9 mouse cellular contexts compared by ENCODE assay signal in the genomic region with DNA sequence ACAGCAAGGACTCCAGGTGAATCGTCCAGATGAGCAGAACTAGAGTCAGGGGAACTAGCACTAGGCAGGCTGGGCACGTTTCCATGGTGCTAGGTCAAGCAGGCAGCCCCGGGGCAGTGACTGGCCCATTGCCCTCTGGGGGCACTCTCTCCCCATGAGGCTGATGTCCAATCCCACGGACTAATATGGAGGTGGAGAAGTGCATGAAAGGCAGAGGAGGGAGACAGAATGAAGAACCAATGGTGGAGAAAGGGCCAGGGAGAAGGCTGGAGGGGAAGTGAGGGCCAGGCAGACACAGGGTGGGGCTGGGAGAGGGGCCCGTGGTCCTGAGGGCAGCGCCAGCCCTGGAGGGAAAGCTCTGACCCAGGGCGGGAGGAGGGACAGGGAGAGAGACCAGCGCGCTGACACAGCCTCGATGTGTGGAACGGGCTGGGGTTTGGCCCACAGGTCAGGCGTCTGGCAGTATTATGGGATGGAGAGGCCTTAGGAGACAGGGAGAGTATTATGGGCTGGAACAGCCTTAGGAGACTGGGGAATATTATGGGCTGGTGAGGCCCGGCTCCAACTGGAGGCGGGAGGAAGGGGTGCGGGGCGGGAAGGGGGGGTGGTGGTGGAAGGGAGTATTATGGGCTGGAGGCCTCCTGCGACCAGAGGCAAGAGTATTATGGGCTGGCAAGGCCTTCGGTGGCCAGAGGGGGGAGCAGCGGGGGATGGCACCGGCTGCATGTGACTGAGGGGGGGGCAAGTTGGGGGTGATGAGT. TPM values are rescaled to one million over a fixed set of nuclear protein-coding genes. Genes with fewer than 3 reads are reported as not detected.
DNase-seq lines count a peak whose midpoint lies in the region; ATAC-seq lines count a peak whose summit lies in the region.
"Had no signal": no experiment of that assay in that cellular context is flagged by ENCODE, and none has a peak within 500 bp of the region (broad histone marks: within the 10 kb centered on the region; RNA-seq: fewer than 3 reads in every experiment).

No protein-coding gene starts in this region.

- ATAC-seq in hindbrain, embryonic 16.5 days = peak; percentile 89

- peaks cover 23% of the 10 kb centered on the region for H3K4me1 ChIP-seq in hindbrain, embryonic 16.5 days (ENCODE audit: control insufficient read depth, insufficient read depth, low read depth, low read length)

- DNase-seq in adrenal gland, postnatal 14 days = peak; percentile 91
- peak; percentile 93 for DNase-seq in embryo, embryonic 10 days (ENCODE audit: low spot score)
- DNase-seq in gastrocnemius, postnatal 10 days = peak; percentile 72
- DNase-seq in left cerebral cortex, postnatal 10 days (ENCODE audit: extremely low spot score in 1 of 2, low spot score in 2 of 2) = peak; percentile 69 to 90
- peak; percentile 88 for DNase-seq in right cerebral cortex, postnatal 10 days (ENCODE audit: low spot score in 2 of 2)
- no peak for DNase-seq in c-Kit-positive CD71-positive TER-119-positive erythroid progenitor cells, embryonic 14.5 days (ENCODE audit: low spot score)

- H3K27ac ChIP-seq in hindbrain, embryonic 16.5 days (ENCODE audit: low read depth, low read length) = peak overlapping the region; percentile 95
- H3K27ac ChIP-seq in macrophage = peak overlapping the region; percentile 40

- peak overlapping the region; percentile 60 for H3K9ac ChIP-seq in hindbrain, embryonic 16.5 days (ENCODE audit: low read depth, low read length)

- no peaks in the 10 kb centered on the region for H3K79me2 ChIP-seq in macrophage (ENCODE audit: inconsistent target)

- no peaks in the 10 kb centered on the region for H3K9me3 ChIP-seq in hindbrain, embryonic 16.5 days (ENCODE audit: control insufficient read depth, low read length)

- WGBS in hindbrain, embryonic 16.5 days = under 1% methylated on average over 20 of the region's 20 CpGs
- WGBS in macrophage (ENCODE audit: missing documents) = 13% methylated on average over 15 of the region's 20 CpGs

- peak overlapping the region; percentile 12; the same call in 1 of the 2 replicates for H3K4me3 ChIP-seq in hindbrain, embryonic 16.5 days (ENCODE audit: low read length)
- no peak overlapping the region for H3K4me3 ChIP-seq in macrophage (ENCODE audit: inconsistent target)
- H3K4me3 ChIP-seq: myocyte had no signal

- H3K36me3 ChIP-seq in hindbrain, embryonic 16.5 days (ENCODE audit: control insufficient read depth, insufficient read depth, low read length) = no peaks in the 10 kb centered on the region
- no peaks in the 10 kb centered on the region for H3K36me3 ChIP-seq in macrophage (ENCODE audit: inconsistent target)

- peak overlapping the region; percentile 60 for H3K4me2 ChIP-seq in hindbrain, embryonic 16.5 days (ENCODE audit: low read length)

- intact Hi-C loops in left cerebral cortex, postnatal 10 days (cut with DNase I) = loop anchor here (10.0 kb wide), 2 partner anchors 154 to 234 kb away; a partner anchor contains a TSS

- H3K27me3 ChIP-seq in hindbrain, embryonic 16.5 days (replicated peaks; ENCODE audit: control insufficient read depth, insufficient read depth, low read length) = no peaks in the 10 kb centered on the region

RNA-seq across cellular contexts. Expression of a gene that starts 7.0 kb away (rescaled TPM):
- 189 and 192 TPM in 2 replicates for total RNA-seq in adrenal gland, postnatal 14 days (2021)
- total RNA-seq in gastrocnemius, postnatal 10 days (2021) = 100 to 1,000 TPM; 108 to 125 TPM
- polyA plus RNA-seq in hindbrain, embryonic 16.5 days (2015; fragmentation: Nextera tagmentation; extraction: Ambion mirVana) = 66.6 and 68.4 TPM in 2 replicates
- 100 to 1,000 TPM; 147 to 157 TPM for total RNA-seq in left cerebral cortex, postnatal 10 days (2021)
- 1,000 to 10,000 TPM in 4 of 26 experiments, 100 to 1,000 TPM in 22; 298 to 1,530 (median 519) TPM for total RNA-seq in macrophage (2018; cell fraction: chromatin; rRNA removed)
- total RNA-seq in macrophage (2018; cell fraction: cytosol; rRNA removed) = 100 to 1,000 TPM in 23 of 26 experiments, 10 to 100 TPM in 3; 83.5 to 221 (median 140) TPM
- 100 to 1,000 TPM; 182 to 730 (median 272) TPM for total RNA-seq in macrophage (2018; cell fraction: nucleus; rRNA removed)
- polyA plus RNA-seq in macrophage (2018) = 102 to 280 TPM (median 126 TPM) in 3 replicates

RNA-seq across cellular contexts. Expression of a gene that starts 21.0 kb away (rescaled TPM):
- total RNA-seq in adrenal gland, postnatal 14 days (2021) = 0.44 and 2.1 TPM in 2 replicates
- under 1 TPM; 0.16 to 0.41 TPM for total RNA-seq in gastrocnemius, postnatal 10 days (2021)
- polyA plus RNA-seq in hindbrain, embryonic 16.5 days (2015; fragmentation: Nextera tagmentation; extraction: Ambion mirVana) = 0.36 and 0.85 TPM in 2 replicates
- 1 to 10 TPM in 1 of 2 experiments, under 1 TPM in 1; 0.45 to 1.0 TPM for total RNA-seq in left cerebral cortex, postnatal 10 days (2021)
- 10 to 100 TPM in 1 of 26 experiments, 1 to 10 TPM in 16, under 1 TPM in 5, not detected in 4; 0.50 to 13.9 (median 1.9) TPM for total RNA-seq in macrophage (2018; cell fraction: chromatin; rRNA removed)
- 10 to 100 TPM in 23 of 26 experiments, 1 to 10 TPM in 3; 4.7 to 33.3 (median 20.4) TPM for total RNA-seq in macrophage (2018; cell fraction: cytosol; rRNA removed)
- 10 to 100 TPM in 19 of 26 experiments, 1 to 10 TPM in 7; 1.1 to 37.2 (median 12.8) TPM for total RNA-seq in macrophage (2018; cell fraction: nucleus; rRNA removed)
- polyA plus RNA-seq in macrophage (2018) = 10.0 to 28.0 TPM (median 23.5 TPM) in 3 replicates
- polyA plus RNA-seq: myocyte had no signal

RNA-seq across cellular contexts. Expression of a gene that starts 39.3 kb away (rescaled TPM):
- total RNA-seq in adrenal gland, postnatal 14 days (2021) = 7.5 and 8.2 TPM in 2 replicates
- total RNA-seq in gastrocnemius, postnatal 10 days (2021) = 1 to 10 TPM; 2.7 to 4.7 TPM
- polyA plus RNA-seq in hindbrain, embryonic 16.5 days (2015; fragmentation: Nextera tagmentation; extraction: Ambion mirVana) = 18.2 and 20.9 TPM in 2 replicates
- total RNA-seq in left cerebral cortex, postnatal 10 days (2021) = 1 to 10 TPM; 8.0 to 8.7 TPM
- 100 to 1,000 TPM in 2 of 26 experiments, 10 to 100 TPM in 21, 1 to 10 TPM in 3; 8.8 to 120 (median 49.0) TPM for total RNA-seq in macrophage (2018; cell fraction: chromatin; rRNA removed)
- 1 to 10 TPM in 14 of 26 experiments, under 1 TPM in 12; 0.10 to 6.3 (median 1.2) TPM for total RNA-seq in macrophage (2018; cell fraction: cytosol; rRNA removed)
- 10 to 100 TPM in 21 of 26 experiments, 1 to 10 TPM in 5; 7.4 to 83.3 (median 27.0) TPM for total RNA-seq in macrophage (2018; cell fraction: nucleus; rRNA removed)
- 1.4 to 5.9 TPM (median 3.2 TPM) in 3 replicates for polyA plus RNA-seq in macrophage (2018)

RNA-seq across cellular contexts. Expression of a gene that starts 43.0 kb away (rescaled TPM):
- 47.0 and 53.7 TPM in 2 replicates for total RNA-seq in adrenal gland, postnatal 14 days (2021)
- 10 to 100 TPM; 16.0 to 21.1 TPM for total RNA-seq in gastrocnemius, postnatal 10 days (2021)
- 48.6 and 50.7 TPM in 2 replicates for polyA plus RNA-seq in hindbrain, embryonic 16.5 days (2015; fragmentation: Nextera tagmentation; extraction: Ambion mirVana)
- total RNA-seq in left cerebral cortex, postnatal 10 days (2021) = 10 to 100 TPM; 32.4 to 35.6 TPM
- total RNA-seq in macrophage (2018; cell fraction: chromatin; rRNA removed) = 10 to 100 TPM; 13.1 to 74.0 (median 27.4) TPM
- total RNA-seq in macrophage (2018; cell fraction: cytosol; rRNA removed) = 10 to 100 TPM; 10.6 to 23.4 (median 18.6) TPM
- total RNA-seq in macrophage (2018; cell fraction: nucleus; rRNA removed) = 10 to 100 TPM; 10.7 to 60.1 (median 18.4) TPM
- 15.3 to 47.0 TPM (median 23.8 TPM) in 3 replicates for polyA plus RNA-seq in macrophage (2018)

RNA-seq across cellular contexts. Expression of a gene that starts 49.2 kb away (rescaled TPM):
- 64.9 and 71.8 TPM in 2 replicates for total RNA-seq in adrenal gland, postnatal 14 days (2021)
- total RNA-seq in gastrocnemius, postnatal 10 days (2021) = 10 to 100 TPM; 33.4 to 42.7 TPM
- 133 and 137 TPM in 2 replicates for polyA plus RNA-seq in hindbrain, embryonic 16.5 days (2015; fragmentation: Nextera tagmentation; extraction: Ambion mirVana)
- 10 to 100 TPM; 56.9 to 59.9 TPM for total RNA-seq in left cerebral cortex, postnatal 10 days (2021)
- total RNA-seq in macrophage (2018; cell fraction: chromatin; rRNA removed) = 100 to 1,000 TPM in 16 of 26 experiments, 10 to 100 TPM in 10; 32.0 to 260 (median 112) TPM
- 10 to 100 TPM; 23.5 to 74.3 (median 45.3) TPM for total RNA-seq in macrophage (2018; cell fraction: cytosol; rRNA removed)
- total RNA-seq in macrophage (2018; cell fraction: nucleus; rRNA removed) = 100 to 1,000 TPM in 5 of 26 experiments, 10 to 100 TPM in 21; 26.5 to 172 (median 60.7) TPM
- polyA plus RNA-seq in macrophage (2018) = 40.7 to 67.3 TPM (median 57.5 TPM) in 3 replicates
